Mouse (Mus musculus): Measurements from ENCODE around the gene Sema3b.

The Sema3b gene

GRCm38 (mm10) chr9:107620954-107621353 lies 11.9 kb upstream of the Sema3b start:
- in situ Hi-C loops (cut with MboI; ENCODE audit: unreplicated experiment in 2 of 2): no loop called here

DNA sequence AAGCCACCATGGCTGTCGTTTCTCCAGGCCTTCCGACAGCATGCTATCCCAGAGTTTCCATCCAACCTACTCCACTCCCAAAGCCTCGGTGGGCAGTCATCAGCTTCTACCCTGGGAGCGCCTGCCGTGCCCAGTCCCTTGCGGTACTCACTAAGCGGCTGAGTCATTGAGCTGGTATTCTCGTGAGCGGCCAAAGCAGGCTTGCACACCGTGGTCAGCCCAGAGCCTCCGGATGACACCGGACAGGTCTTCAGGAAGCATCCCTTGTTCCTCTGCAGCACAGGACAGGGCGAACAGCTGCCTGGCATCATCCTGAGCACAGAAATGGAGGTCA lies 10.5 kb upstream of the Sema3b start:
- in situ Hi-C loops (cut with MboI; ENCODE audit: unreplicated experiment in 2 of 2): no loop called here

- in situ Hi-C loops (cut with MboI; ENCODE audit: unreplicated experiment in 2 of 2): no loop called here
These were observed 9.9 kb upstream of the Sema3b start for GRCm38 (mm10) chr9:107618778-107619545.

- in situ Hi-C loops (cut with MboI; ENCODE audit: unreplicated experiment in 2 of 2): no loop called here
These were observed 9.1 kb upstream of the Sema3b start for GRCm38 (mm10) chr9:107618098-107618497.

GRCm38 (mm10) chr9:107617461-107617860 lies 8.4 kb upstream of the Sema3b start:
- in situ Hi-C loops (cut with MboI; ENCODE audit: unreplicated experiment in 2 of 2): no loop called here

GRCm38 (mm10) chr9:107615035-107615434 lies 6.0 kb upstream of the Sema3b start:
- in situ Hi-C loops (cut with MboI; ENCODE audit: unreplicated experiment in 2 of 2): no loop called here

DNA sequence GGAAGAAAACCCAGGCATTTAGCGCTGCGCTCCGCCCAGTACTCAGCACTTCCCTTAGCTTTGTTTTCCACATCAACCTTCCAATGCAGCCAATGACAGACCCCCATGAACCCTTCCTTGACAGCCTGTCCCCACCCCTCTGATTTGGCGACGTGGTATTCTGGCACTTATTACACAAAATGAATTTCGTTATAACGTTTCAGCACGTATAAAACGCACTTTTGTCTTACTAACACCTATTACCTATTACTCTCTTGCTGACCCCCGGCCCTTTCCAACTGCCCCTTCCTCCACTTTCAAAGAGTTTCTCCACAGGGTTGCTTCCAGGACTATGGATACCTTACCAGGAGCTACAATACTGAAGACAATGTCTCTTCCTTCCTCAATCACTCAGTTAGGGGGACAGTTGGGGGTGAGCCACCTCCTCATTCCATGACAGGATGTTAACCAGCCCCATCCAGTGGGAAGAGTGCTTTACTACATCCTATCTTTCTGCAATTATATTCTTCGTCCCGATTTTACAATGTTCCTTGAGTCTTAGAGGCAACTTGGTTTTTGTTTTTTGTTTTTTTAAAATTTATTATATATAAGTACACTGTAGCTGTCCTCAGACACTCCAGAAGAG lies 4.0 kb upstream of the Sema3b start:
- in situ Hi-C loops (cut with MboI; ENCODE audit: unreplicated experiment in 2 of 2): no loop called here

- in situ Hi-C loops (cut with MboI; ENCODE audit: unreplicated experiment in 2 of 2): no loop called here
These were observed 3.3 kb upstream of the Sema3b start for GRCm38 (mm10) chr9:107612191-107612944.

DNA sequence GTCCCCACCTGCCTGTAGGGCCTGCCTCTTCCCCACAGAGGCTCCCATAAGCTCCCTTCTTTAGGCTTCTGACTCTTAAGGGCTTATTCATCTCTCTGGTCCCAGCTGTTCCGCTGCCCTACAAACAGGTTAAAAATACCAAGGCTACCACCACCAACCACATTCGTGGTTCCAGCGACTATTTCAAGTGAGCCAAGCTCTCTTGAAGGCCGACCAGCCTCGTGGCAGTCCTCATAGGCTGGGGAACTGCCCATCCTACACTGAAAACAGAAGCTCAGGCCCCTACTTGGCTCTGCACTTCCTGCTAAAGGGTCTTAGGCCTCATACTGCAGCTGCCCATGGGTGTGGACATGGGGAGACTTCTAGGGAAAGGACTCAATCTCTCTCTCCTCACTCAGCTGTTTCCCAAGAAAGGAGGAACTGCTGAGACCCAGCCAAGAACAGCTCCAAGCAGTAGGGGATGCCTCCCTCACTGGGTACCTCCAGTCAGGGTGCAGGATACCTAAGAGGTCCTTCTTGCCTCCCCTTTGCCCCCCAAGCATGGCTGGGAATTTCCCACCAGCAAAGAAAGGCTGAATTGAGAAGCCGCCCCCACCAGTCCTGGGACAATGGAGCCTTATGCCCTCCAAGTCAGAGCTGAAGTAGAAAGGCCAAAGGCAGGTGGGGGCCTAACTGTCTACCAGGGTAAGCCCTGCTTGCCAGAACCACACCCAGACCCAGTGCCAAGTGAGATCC lies 2.6 kb upstream of the Sema3b start:
- in situ Hi-C loops (cut with MboI; ENCODE audit: unreplicated experiment in 2 of 2): no loop called here

DNA sequence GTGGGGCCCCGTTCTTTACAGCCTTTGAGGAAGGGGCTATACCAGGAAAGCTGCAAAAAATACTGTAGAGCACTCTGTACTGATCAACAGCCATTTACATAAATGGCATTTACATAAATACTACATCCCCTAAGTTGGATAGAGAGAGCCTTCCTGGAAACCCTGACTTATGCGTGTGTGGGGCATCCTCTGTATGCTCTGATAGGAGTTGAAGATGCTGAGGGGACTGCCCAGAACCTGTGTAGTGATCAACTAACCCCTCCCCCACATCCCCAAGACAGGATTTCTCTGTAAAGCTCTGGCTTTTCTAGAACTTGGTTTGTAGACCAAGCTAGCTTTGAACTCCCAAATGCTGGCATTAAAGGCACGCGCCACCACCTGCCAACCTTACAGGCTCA lies 403 bp upstream of the Sema3b start:
- in situ Hi-C loops (cut with MboI; ENCODE audit: unreplicated experiment in 2 of 2): loop anchor here (5.0 kb wide), 2 partner anchors 33 to 128 kb away; no protein-coding TSS in a partner anchor

GRCm38 (mm10) chr9:107607653-107608245 lies 1.3 kb downstream of the Sema3b start:
- in situ Hi-C loops (cut with MboI; ENCODE audit: unreplicated experiment in 2 of 2): loop anchor here (5.0 kb wide), 2 partner anchors 35 to 130 kb away; no protein-coding TSS in a partner anchor

GRCm38 (mm10) chr9:107607036-107607435 lies 2.0 kb downstream of the Sema3b start:
- in situ Hi-C loops (cut with MboI; ENCODE audit: unreplicated experiment in 2 of 2): loop anchor here (5.0 kb wide), 2 partner anchors 35 to 130 kb away; no protein-coding TSS in a partner anchor

GRCm38 (mm10) chr9:107606591-107606990 lies 2.4 kb downstream of the Sema3b start:
- in situ Hi-C loops (cut with MboI; ENCODE audit: unreplicated experiment in 2 of 2): loop anchor here (5.0 kb wide), 2 partner anchors 36 to 131 kb away; no protein-coding TSS in a partner anchor

GRCm38 (mm10) chr9:107605041-107605661 lies 3.9 kb downstream of the Sema3b start:
- in situ Hi-C loops (cut with MboI; ENCODE audit: unreplicated experiment in 2 of 2): loop anchor here (5.0 kb wide), 2 partner anchors 37 to 132 kb away; no protein-coding TSS in a partner anchor

- in situ Hi-C loops (cut with MboI; ENCODE audit: unreplicated experiment in 2 of 2): no loop called here
These were observed 5.8 kb downstream of the Sema3b start for GRCm38 (mm10) chr9:107603251-107603650.

DNA sequence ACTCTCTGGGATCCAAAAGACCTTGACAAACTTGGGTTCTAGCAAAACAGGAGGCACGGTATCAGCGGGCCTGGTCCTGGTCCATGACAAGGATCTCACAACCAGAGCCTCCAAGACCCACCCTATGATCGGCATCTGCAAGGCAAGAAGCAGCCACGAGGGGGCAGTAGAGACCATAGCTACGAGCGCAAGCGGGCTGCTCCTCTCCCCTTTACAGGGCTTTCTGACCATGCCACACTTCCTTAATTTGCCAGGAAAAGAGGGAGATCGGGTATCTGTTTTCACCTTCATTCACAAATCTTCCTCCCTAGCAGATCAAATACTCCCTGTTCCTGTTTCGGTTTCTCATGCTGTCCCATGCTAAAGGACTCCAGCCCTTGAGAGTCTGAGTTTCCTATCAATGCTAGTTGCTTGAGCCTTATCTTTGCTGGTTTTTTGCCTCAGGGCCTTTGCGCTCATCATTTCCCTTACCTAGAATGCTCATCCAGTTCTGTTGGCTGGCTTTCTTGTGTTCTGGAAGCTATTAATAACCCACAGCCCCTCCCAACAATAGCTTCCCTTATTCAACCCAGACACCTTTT lies 6.9 kb downstream of the Sema3b start:
- in situ Hi-C loops (cut with MboI; ENCODE audit: unreplicated experiment in 2 of 2): no loop called here

GRCm38 (mm10) chr9:107601275-107601674 lies 7.8 kb downstream of the Sema3b start:
- in situ Hi-C loops (cut with MboI; ENCODE audit: unreplicated experiment in 2 of 2): no loop called here

GRCm38 (mm10) chr9:107600745-107601144 lies 8.3 kb downstream of the Sema3b start:
- in situ Hi-C loops (cut with MboI; ENCODE audit: unreplicated experiment in 2 of 2): no loop called here

- in situ Hi-C loops (cut with MboI; ENCODE audit: unreplicated experiment in 2 of 2): loop anchor here (5.0 kb wide), 2 partner anchors 77 to 137 kb away; partner anchors contain the start of gene Gnat1 (in 2 of the 2)
These were observed 9.2 kb downstream of the Sema3b start for GRCm38 (mm10) chr9:107599842-107600241.

Measured in v-Abl transformed pro-B cells (cell line).